Mouse (Mus musculus): ENCODE measurements around the gene Il10rb.
A peak's percentile ranks its signal among the peaks of the same experiment; 100 is the strongest.

Gene Il10rb

DNA sequence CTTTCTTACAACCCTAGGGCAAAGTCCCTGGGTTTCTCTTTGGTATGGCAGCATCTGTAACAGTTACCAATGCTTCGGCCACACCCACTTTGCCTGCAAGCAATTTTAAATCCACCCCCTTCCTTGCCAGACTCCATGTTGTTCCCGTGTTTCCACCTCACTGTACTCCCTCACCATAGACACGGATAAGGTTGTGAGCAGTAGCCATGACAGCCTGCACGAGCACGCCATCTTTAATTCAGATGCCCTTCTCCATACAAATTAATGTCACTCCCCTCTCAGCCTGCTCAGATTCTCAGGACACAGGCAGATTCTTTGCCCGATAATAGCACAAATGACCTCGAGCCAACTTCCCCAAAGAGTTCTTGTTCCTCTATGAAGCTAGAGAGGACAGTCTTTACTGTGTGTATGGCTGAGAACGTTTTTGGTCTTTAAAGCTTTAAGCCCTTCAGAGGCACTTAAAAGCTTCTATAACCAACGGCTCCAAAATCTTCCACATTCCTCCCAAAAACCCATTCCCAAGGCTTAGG is 23.6 kb upstream of the Il10rb start:
- no peak for DNase-seq (ENCODE audit: low spot score in 2 of 2)

GRCm38 (mm10) chr16:91384221-91384620 is 21.7 kb upstream of the Il10rb start:
- DNase-seq (ENCODE audit: low spot score in 2 of 2) = no peak

GRCm38 (mm10) chr16:91385621-91386020 is 20.3 kb upstream of the Il10rb start:
- no peak for DNase-seq (ENCODE audit: low spot score in 2 of 2)

DNA sequence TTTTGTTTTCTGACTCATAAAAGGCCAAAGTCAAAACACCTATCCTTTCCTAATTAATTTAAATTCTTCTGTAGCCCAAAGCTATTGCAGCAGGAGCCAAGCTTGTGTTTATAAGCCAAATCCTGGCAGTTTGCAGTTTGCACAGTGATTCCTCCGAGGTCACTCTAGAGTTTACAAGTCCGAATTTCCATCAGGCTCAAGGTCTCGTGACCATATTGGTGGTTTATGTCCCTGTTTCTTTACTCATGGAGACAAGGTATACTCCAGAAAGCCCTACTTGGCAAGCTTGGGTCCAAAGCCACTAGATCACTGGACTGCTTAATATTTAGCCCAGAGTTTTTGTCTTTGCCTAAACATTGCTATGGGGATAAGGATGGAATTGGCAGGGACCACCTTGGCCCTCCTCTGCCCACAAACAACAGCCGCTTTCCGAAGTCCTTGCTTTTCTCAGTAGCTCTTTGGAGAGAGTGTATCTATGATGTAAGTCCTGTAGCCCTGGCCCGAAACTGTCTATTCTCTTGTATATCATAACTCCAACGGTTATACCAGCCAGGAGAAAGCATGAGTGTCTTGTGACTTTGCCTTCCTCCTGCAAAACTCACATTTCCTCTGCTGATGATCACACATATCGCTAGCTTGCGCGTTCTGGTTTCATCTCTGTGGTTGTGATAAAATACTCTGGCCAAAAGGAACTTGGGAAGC is 19.4 kb upstream of the Il10rb start:
- no peak for DNase-seq (ENCODE audit: low spot score in 2 of 2)

DNA sequence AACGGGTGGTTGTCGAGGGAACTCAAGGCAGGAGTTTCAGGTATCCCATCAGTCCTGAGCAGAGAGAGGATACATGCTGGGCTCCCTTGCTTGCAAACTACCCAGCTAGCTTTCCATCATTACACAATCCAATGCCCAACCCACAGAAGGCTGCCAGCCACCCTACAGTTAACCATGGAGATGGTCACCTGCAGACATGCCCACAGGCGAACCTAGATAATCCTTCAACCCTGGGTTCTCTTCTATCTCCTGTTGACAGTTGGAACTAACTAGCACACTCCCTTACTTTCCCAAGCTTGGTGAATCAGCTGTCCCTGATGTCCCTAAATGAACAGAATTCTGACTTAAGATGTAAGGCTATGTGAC is 18.9 kb upstream of the Il10rb start:
- DNase-seq (ENCODE audit: low spot score in 2 of 2) = no peak

DNA sequence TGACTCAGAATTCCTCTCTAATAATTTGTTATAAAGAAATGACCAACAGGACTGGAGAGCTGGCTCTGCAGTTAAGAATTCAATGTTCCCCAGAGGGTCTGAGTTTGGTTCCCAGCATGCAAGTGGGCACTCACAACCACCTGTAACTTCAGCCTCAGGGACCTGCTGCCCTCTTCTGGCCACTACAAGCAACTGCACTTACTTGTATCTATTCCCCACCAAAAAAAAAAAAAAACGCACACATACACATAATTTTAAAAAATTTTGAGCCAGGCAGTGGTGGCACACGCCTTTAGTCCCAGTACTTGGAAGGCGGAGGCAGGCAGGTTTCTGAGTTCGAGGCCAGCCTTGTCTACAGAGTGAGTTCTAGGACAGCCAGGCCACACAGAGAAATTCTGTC is 15.9 kb upstream of the Il10rb start:
- no peak for DNase-seq (ENCODE audit: low spot score in 2 of 2)

- no peak for DNase-seq (ENCODE audit: low spot score in 2 of 2)
Measured at GRCm38 (mm10) chr16:91391421-91391820, 14.5 kb upstream of the Il10rb start, which contains the start of gene Gm21970. TSS of gene Gm21970 (plus strand) at chr16:91391721.

GRCm38 (mm10) chr16:91394826-91395410 is 11.0 kb upstream of the Il10rb start:
- DNase-seq (ENCODE audit: low spot score in 2 of 2) = no peak

DNA sequence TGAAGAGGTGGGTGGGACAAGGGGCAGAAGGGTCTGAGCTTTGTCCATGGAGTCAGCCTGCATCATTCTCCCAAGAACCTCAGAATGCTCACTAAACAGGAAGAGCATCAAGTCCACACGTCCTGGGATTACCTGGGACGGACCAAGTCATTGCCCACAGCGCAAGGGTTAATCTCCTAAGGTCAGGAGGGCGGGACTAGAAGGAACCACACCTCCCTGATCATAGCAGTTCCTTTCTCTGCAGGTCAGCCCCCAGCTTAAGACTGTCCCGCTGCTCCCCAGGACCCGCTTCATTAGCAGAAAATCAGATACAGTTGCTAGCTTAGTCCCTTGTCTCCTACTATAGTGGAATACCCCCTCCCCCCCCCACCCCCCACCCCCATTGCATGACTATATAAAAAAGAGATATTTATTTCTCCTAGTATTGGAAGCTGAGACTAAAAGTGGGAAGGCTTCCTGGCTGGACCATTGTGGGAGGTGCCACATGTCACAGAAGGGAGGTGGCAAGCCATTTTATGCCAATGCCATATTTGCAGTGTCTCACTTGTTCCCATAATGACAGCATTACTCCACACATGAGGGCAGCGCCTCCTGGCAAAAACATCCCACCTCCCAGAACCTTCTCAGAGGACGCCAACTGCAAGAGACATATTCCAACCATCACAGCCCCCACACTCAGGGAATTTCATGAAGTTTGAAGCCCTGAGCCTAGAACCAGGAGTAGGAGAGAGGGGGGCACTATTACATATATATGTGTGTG is 10.2 kb upstream of the Il10rb start:
- no peak for DNase-seq (ENCODE audit: low spot score in 2 of 2)

GRCm38 (mm10) chr16:91396844-91397537 is 9.0 kb upstream of the Il10rb start:
- no peak for DNase-seq (ENCODE audit: low spot score in 2 of 2)

- no peak for DNase-seq (ENCODE audit: low spot score in 2 of 2)
Measured at GRCm38 (mm10) chr16:91398030-91398429, 7.9 kb upstream of the Il10rb start.

DNA sequence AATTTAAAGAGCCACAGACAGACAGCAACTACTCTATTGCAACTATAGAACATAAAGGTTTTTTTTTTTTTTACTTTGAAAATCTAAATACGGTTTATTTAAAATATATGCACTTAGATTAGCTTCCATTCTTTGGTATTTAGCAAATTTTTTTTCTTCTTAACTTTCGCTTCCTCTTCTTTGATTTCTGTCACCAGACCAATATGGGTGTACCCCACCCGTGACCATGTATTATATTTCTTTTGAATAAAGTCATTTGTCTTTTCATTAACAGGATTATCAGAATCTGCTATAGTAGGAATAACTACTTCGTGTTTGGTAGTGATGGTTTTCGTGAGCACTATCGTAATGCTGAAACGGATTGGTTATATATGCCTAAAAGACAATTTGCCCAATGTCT is 7.0 kb upstream of the Il10rb start:
- DNase-seq (ENCODE audit: low spot score in 2 of 2) = no peak

DNA sequence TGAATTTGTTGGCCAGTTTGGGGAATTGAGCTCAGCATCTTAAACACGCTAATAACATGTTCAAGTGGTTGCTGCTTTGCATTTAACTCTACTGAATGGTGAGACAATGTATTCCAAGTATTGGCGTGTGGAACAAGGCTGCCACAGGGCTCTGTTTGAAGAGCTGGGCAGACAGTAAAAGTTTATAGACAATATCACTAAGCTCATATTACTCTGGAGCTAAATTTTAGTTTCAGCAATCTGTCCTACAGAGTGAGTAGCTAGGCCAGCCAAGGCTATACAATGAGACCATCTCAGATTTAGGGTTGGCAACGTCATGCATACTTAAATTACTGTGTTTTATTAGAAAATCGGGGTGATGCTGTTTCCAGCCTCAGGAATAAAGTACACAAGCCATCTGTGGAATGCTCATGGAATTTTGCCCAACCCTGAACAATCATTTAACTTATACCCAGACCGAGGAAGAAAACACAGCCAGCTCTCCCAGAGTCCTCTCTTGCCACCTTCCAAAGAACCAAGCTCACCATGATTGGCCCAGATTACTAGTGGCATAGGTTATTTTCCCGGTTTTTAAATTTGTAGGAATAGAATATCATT is 4.3 kb upstream of the Il10rb start:
- no peak for DNase-seq (ENCODE audit: low spot score in 2 of 2)

DNA sequence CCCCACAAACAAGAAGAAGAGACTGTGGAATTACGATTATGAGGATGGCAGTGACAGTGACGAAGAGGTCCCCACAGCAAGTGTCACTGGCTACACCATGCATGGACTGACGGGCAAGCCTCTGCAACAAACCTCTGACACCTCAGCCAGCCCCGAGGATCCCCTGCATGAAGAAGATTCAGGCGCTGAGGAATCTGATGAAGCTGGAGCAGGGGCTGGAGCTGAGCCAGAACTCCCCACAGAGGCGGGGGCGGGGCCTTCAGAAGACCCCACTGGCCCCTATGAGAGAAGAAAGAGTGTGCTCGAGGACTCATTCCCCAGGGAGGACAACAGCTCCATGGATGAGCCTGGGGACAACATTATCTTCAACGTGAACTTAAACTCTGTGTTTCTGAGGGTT is 2.2 kb upstream of the Il10rb start:
- no peak for DNase-seq (ENCODE audit: low spot score in 2 of 2)

- no peak for DNase-seq (ENCODE audit: low spot score in 2 of 2)
Measured at GRCm38 (mm10) chr16:91404187-91404586, 1.8 kb upstream of the Il10rb start.

DNA sequence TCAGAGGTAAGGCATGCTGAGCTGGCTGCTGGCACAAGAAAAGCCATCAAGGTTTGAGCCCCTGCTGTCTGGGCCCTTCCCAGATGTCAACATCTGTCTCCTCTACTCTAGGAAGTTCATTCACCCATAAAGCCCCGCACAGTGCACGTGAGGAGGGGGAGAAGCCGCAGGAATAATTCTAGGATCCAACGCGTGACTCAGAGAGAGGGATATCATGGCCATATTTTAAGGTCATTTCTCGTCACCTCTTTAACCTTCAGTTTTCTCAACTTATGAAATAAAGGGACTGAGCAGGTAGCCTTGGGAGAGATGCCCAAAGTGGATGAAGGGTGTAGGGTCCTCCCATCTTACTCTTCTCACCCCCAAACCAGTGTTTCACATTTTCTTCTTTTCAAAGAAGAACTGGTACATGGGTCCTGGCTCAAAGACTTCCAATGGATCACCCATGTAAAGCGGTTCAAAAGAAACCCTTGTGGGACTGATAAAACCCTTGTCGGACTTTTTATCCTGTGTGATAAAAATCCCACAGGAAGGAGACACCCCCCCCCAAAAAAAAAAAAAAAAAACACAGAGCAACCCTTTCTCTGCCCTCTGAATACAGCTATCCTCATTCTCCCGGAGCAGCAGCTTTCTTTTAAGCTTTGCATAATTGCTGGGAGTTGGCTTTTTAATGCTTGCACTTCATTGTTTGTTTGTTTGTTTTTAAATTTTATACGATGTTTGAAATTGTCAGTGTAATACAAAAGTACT is 961 bp upstream of the Il10rb start:
- no peak for DNase-seq (ENCODE audit: low spot score in 2 of 2)

DNA sequence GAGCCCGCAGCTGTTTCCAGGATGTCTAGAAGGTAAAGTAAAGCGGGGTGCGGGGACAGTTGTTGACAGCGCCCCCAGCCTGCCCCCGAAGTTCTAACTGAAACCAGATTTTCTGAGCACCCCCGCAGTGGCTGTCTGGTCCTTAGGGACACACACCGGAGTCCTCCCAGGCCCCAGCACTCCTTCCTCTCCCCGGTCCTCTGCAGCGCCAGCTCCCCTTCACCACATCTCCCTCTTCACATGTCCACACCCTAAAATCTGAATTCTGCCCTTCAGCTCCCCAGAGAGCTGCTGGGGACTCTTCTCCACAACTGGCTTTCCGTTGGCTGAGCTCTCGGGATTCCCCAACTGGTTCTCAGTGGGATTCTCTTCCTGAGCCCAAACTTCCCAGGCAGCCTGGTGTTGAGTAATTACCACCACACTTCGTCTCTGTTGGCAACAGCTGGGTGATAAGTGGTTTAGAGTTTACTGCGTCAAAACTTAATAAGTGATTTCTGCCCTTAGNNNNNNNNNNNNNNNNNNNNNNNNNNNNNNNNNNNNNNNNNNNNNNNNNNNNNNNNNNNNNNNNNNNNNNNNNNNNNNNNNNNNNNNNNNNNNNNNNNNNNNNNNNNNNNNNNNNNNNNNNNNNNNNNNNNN is 739 bp downstream of the Il10rb start:
- peak in 1 of 2 experiments; percentile 23 for DNase-seq (ENCODE audit: low spot score in 2 of 2)

DNA sequence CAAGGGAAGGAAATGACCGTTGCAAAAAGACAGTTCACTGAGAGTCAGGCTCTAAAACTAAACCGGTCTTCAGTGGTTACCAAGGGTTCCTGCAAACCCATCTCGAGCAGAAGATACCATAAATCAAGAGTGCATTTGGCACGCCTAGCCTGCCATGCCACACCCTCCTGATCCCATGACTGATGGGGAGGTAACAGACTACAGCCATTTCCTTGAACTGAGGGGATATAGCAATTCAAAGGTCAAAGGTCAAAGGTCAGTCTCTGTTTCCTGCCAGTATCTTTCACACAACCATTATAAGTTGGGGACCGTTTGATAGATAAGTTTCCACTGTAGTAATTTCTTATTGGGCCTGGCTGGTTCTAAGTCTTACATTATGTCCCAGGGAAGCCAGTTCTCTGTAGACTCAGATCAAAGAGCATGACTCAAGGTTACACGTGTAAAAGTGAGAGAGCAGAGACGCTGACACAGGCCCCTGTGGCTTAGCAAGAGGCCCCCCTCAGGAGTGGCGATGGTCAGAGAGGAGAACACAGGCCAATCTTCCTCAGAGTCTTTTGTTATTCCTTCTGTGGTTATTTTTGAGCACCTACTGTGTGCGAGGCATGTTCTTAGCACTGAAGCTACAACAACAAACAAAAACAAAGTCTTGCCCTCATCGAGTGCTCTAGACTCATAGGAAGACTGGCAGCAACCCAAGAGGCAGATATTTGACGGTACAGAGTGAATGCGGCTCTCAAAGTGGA is 7.3 kb downstream of the Il10rb start:
- DNase-seq (ENCODE audit: low spot score in 2 of 2) = no peak

DNA sequence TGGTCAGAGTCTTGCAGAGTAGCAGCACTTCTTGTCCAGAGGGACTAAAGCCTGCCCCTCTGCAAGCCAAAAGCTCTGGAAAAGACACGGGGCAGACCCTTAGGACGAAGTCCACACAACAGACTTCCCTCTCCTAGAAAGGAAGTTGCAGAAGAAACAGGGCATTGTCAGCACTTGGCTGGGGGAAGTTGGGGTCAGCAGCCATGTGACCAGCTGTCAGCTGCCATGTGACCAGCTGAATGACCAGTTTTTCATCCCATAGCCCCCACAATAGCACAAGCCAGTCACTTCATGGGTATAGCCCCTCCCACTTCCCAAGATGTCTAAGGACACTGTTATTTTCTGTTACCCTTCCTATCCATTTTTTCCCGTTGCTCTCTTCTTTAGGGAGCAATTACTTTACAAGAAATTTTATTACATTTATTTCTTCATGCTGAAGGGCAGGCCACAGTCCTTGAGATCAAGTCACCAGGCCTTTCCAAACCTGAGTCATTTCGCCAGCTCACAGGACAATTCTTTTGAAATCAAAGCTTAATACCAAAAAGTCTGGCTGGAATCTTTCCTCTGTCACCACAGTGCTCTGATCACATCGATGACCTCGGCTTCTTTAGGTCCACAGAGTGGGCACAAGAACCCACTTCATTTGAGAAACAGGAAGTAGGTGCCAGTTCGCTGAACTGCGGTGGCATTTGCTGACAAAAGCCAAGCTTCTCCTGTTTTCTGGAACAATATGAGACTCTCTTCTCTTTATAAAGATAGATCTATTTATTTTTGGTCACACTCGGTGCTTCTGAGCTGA is 9.6 kb downstream of the Il10rb start:
- no peak for DNase-seq (ENCODE audit: low spot score in 2 of 2)

Measured in right cerebral cortex, postnatal 36 days (tissue).